Mouse (Mus musculus) myocyte (in vitro differentiated cells): ENCODE measurements around the gene Rpp25.

Experiments used
- MAX ChIP-seq: IDR thresholded peaks from one replicate; pipeline ENCODE4 v1.6.1; 2011; ENCODE audit warnings: low read depth, mild to moderate bottlenecking, control low read depth
- MYOD1 ChIP-seq, 3 experiments: IDR thresholded peaks; one replicate each; pipeline ENCODE4 v1.6.1; 2011; ENCODE audit warnings: control low read depth in 2 of 3, low read depth in 2 of 3, mild to moderate bottlenecking in 2 of 3, moderate library complexity in 1 of 3; ENCODE audit not compliant: insufficient read length in 2 of 3, control insufficient read depth in 1 of 3
- POLR2A ChIP-seq: IDR thresholded peaks from one replicate; pipeline ENCODE4 v1.6.1; 2011; ENCODE audit warnings: low read depth, mild to moderate bottlenecking, control low read depth, moderate library complexity; ENCODE audit not compliant: insufficient read length
- REST ChIP-seq: IDR thresholded peaks from one replicate; pipeline ENCODE4 v1.6.1; 2011; ENCODE audit warnings: mild to moderate bottlenecking, control low read depth, moderate library complexity; ENCODE audit not compliant: insufficient read depth, insufficient read length
- SRF ChIP-seq: IDR thresholded peaks from one replicate; pipeline ENCODE4 v1.6.1; 2011; ENCODE audit warnings: low read depth; ENCODE audit not compliant: control insufficient read depth, insufficient read length
- TCF12 ChIP-seq: IDR thresholded peaks from one replicate; pipeline ENCODE4 v1.6.1; 2011; ENCODE audit warnings: mild to moderate bottlenecking, control low read depth; ENCODE audit not compliant: poor library complexity, insufficient read depth, severe bottlenecking
- USF1 ChIP-seq: IDR thresholded peaks from one replicate; pipeline ENCODE4 v1.6.1; 2011; ENCODE audit warnings: low read depth, mild to moderate bottlenecking, control low read depth, moderate library complexity

DNA sequence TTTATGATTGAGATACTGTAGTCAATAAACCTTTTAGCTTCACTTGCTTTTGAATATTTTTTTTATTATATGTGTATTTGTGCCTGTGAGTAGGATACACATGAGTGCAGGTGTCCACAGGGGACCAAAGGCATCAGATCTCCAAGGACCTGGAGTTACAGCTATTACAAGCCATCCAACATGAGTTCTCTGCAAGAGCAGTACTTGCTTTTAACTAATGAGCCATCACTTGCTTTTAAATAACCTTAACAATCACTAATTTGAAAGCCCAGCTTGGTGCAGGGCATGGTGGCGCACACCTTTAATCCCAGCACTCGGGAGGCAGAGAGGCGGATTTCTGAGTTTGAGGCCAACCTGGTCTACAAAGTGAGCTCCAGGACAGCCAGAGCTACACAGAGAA, 50.9 kb downstream of the Rpp25 start:
- TF ChIP-seq POLR2A: no peak
- no peak for TF ChIP-seq REST
- no peak for TF ChIP-seq MAX
- TF ChIP-seq USF1: no peak
- TF ChIP-seq SRF: no peak
- TF ChIP-seq MYOD1 (IDR thresholded peaks at IDR 0.05; ENCODE audit: control insufficient read depth in 1 of 3, insufficient read length in 2 of 3, low read depth in 2 of 3): no peak
- TF ChIP-seq TCF12: no peak
